Mouse (Mus musculus): ENCODE data around the gene Sfswap.
A peak's percentile ranks its signal among the peaks of the same experiment; 100 is the strongest.

Gene Sfswap

DNA sequence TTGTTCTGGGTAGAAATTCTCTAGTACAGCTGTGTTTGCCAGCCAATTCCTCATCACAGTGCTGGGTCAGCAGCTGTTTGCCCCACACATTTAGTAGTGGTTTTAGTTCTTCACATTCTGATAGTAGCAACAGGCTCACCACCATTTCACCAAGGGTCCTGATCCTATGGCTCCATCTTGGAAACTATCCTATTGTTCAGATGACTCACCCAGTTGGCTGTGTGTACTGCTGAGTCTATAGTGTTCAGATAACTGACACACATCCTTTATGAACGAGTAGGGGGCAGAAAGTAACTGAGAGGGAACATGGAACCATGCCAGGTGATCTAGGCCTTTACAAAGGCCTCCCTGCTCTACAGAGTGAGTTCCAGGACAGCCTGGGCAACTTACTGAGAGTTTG, 28.6 kb downstream of the Sfswap start:
- no peak for DNase-seq (ENCODE audit: low spot score in 2 of 2)

DNA sequence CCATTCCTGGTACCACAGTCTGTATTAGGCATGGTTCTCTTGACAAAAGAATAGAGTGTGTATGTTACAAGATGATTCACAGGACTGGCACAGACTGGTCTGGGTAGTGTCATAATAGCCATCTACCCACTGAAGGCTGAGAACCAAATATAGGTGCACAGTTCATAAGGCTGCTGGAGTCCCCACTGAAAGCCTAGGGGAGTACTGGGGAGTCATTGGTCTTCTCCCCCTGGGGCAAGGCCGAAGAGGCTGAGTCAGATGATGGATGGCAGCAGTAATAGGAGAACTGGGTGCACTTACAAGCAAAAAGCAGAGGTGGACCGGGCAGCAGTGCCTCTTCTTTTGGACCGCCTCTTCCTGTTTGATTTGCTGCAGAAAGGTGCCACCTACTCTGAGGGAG, 32.7 kb downstream of the Sfswap start:
- DNase-seq (ENCODE audit: low spot score in 2 of 2): no peak

DNA sequence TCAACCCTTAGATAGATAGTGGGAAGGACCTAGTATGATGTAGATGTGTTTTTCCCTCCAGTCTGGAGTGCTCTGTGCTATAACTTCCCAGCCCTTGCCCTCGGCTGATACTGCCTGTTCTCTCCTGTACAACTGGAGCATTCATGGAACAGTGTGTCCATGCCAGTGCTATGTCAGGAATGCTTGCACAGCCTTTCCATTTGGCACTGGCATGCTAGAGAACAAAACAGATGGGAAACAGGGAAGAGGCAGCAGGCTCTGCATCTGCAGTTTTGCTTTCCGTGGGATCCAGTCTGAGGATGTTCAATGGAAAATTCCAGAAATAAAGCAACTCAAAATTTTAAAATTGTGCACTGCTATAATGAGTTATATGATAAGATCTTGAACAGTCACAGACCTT, 33.5 kb downstream of the Sfswap start:
- no peak for DNase-seq (ENCODE audit: low spot score in 2 of 2)

DNA sequence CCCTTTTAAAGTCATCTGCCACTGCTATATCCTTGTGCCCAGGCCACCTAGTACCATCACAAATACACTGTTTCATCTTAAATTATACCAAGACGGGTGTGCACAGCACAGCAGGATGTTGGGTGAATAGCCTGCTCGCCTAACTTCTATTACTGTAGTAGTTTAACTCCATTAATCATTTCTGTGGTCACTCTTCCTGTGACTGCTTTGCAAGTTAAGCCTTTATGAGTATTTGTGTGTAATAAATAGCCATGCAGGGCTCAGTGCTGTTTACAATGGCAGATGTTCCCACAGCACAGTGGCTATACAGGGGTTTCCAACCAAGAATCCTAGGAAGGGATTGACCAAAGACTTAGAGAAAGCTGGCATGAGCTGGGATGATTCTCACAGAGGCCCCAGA, 34.0 kb downstream of the Sfswap start:
- DNase-seq (ENCODE audit: low spot score in 2 of 2): no peak

DNA sequence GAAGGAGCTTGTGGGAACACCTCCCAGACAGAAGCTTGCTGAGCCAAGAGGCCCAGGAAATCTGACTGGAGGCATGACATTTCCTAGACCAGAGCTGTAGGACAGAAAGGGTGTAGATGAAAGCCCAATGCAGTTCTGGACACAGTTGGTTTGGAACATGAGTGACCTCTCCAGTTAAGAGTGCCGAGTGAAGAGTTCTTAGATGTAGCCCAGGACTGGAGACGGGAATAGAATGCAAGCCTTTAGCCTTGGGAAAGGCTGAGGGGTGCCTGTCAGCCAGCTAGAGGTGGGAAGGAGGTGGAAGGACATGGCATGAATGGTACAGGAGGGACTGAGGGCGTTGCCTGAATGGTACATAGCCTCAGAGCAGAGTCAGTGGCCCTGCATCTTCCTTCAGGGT, 34.4 kb downstream of the Sfswap start:
- no peak for DNase-seq (ENCODE audit: low spot score in 2 of 2)

DNA sequence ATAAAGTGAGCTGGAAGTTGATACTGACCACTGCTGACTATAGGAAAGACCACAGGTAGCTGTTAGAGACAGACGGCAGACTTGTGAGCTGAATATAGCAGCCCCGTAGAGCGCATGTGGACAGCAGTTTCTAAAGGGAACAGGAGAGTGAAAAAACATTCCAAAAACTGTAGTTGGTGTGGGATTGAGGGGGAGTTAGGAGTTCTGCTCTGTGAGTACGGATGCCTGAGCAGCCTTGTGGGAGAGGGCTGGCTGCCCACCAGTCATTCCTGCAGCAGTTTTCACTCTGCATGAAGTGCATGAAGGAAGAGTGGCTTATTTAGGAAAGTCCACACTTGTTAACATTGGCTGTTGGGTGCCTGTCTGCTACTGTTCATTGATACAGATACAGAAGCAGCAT, 37.8 kb downstream of the Sfswap start:
- no peak for DNase-seq (ENCODE audit: low spot score in 2 of 2)

DNA sequence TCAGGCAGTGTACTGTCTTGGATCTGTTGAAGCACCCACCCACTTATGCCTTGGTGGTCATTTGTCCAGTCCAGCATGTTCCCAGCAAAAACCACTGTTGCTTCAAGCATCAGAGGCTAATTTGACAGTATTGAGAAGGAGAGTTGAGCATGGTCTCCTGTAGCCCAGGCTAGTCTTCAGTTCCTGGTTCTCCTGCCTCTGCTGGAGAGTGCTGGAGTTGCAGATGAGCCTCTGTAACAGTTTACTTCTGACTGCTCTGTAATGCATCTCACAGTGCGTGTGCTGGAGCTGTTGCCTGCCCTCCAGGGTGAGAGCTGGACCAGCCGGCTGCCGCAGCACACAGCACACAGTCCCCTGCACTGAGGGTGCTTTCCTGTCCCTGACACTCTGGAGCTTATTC, 41.2 kb downstream of the Sfswap start:
- no peak for DNase-seq (ENCODE audit: low spot score in 2 of 2)

DNA sequence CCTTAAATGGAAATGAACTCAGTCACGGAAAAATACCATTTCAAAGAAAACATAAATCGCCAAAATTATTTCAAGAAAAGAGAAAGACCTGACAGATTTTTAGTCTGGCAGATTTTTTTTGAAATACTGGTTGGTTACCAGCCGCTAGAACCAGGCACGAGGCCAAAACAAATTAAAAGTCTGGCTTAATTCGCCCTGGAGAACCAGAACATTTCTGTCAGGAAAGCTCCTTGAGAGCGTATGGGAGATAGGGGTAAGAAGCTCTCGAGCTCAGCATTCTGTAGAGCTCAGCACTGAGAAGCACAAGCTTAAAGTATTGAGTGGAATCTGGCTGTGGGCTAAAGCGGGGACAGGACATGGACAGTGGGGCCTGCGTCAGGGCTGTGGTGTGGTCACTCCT, 44.8 kb downstream of the Sfswap start:
- DNase-seq (ENCODE audit: low spot score in 2 of 2): no peak

DNA sequence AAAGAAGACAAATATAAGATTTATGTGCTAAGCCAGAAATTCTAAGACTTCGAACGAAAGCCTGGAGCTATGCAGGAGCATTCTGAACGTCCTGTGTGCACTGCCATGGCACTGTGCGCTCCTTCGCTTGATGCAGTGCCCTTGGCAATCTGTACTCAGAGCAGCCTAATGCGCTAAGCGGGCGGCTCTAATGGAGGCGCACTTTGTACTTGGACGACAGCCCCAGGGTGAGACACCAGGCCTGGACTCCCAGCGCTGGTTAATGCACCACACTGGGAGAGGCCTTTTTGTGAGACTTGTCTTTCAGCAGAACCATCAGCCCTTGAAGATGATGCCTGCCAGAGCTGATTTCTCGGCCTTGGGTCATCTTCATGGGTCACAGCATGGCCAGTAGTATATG, 48.7 kb downstream of the Sfswap start:
- no peak for DNase-seq (ENCODE audit: low spot score in 2 of 2)

DNA sequence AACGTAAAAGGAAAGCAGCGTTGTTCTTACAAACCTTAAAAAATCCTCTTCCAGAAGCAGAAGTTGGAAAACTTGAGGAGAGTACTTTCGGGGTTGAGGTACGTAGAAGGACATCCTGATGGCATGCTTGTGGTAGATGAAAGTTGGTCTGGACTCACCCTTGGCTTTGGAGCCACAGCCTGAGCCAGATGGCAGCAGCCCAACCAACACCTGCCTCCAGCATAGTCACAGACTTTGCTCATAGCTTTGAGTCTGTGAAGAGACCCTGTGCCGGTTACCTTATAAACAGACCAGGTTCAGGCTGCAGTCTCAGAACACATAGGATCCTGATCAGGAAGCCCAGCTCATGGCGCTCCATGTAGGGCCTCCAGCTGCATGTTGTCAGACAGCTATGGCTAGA, 49.8 kb downstream of the Sfswap start:
- DNase-seq (ENCODE audit: low spot score in 2 of 2): no peak

DNA sequence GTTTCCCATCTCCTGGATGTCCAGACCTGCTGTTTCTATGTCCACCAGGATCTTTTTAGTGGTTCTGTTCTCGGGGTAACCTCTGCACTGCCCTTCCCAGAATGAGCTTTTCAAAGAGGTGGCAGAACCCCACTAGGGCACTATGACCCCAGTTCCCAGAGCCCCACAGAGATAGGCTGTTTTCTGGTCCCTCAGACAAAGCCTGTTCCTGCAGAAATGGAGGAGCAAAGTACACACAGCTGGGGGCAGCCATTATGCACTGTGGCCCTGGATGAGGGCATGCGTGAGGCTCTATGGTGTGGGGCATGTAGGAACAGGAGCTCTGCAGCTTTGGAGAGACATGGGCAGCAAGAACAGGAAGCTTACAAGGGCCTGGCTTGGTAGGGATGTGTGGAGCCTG, 51.0 kb downstream of the Sfswap start:
- no peak for DNase-seq (ENCODE audit: low spot score in 2 of 2)

DNA sequence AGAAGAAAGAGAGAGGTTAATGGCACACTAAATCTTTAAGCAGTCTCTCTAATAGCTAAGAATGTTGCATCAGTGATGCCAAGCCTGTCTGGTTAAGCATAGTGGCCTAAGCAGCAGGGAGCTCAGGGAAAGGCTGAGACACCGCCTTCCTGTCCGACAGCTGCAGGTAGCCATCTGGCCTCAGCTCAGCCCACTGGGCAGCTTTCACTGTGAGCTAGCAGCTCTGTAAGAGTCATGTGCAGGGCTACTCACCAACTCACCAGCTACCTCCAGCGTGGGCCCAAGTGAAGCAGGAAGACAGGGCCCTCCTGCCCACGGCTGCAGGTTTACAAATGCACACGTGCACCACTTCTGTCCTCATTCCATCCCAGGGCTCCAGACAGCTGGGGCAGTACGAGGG, 52.6 kb downstream of the Sfswap start:
- DNase-seq (ENCODE audit: low spot score in 2 of 2): no peak

DNA sequence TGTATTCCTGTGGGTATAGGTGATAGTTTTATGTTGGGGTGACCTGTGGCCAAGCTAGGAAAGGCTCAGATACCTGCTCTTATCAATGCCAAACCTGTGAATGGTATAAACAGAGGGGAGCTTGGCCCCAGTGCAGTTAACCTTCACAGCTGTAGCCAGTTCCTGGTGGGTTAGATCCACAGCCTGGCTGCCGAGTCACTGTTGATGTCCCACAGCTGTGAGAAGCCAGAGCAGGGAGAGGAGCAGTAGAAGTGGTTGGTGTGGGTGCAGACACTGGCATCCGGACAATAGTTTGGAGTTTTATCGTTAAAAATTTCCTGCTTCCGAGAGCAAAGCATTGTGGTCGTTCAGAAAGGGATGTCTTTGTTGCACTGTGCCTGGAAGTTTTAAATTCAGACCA, 57.6 kb downstream of the Sfswap start:
- DNase-seq (ENCODE audit: low spot score in 2 of 2): no peak

DNA sequence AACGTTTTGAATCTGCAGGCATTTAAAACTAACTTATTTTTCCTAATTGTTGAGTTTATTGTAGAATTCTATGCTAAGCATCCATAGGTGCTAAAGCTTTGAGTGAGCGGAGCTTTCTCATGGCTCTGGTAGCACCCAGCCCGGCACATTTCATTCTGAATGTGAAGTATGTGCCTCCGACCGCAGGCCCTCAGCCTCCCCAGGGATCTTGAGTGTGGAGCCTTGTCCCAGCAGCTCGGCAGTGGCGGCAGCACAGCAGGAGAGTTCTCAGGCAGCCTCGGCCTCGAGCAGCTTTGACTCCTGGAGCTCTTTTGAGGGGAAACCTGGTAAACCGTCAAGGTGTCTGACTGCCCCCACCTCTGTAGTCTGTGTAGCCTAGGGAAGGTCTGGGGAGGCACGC, 58.3 kb downstream of the Sfswap start:
- no peak for DNase-seq (ENCODE audit: low spot score in 2 of 2)

DNA sequence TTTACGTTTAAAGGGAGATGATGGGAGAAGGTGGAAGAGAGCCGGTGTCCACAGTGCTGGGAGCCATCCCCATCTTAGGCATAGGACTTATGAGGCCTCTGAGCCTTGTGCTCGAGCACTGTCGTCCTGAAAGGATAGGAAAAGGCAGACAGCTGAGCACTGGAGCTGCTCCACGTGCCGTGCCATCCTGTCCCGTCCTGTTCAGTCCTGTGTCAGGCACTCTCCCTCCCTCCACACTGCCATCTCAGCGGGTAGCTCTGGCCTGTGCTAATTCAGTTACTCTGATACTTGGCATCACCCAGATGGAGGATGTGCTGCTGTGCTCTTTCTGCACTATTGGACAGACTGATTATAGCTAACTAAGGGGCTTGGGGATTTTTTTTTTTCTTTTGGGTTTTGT, 61.3 kb downstream of the Sfswap start:
- DNase-seq (ENCODE audit: low spot score in 2 of 2): no peak

DNA sequence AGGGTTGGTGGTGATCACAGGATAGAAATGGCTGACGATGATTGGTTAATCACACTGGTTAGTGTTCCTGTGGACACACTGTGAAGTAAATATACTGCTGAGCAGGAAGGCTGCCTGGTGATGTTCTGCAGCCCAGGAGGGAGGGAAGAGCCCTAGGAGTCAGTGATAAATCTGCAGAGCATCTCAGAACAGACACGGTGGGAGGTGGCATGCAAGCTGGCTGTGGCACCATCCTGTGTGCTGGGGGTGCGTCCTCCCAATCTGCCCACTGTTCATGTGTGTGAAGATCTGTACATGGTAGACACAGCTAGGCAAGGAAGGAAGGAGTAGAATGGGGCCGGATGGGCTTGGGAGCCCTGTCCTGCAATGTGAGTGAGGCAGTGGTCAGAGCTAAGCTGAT, 67.6 kb downstream of the Sfswap start:
- DNase-seq (ENCODE audit: low spot score in 2 of 2): no peak

DNA sequence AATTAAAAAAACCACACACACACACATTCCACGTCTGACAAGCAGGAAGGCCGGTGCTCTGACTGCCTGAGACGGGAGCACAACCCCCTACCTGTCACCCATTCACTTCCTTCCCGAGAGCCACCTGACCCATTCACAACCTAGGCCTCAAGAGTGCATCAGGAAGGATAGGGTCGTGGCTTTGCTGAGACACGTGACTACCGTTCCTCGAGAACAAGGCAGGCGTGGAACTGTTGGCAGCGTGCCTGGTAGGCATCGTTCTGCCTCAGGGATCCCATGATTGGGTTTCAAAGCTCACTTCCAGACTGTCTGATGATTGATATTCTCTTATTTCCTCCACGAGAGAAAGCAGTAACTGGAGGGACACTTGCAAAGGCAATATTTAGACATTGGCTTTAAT, 77.2 kb downstream of the Sfswap start:
- DNase-seq (ENCODE audit: low spot score in 2 of 2): no peak

DNA sequence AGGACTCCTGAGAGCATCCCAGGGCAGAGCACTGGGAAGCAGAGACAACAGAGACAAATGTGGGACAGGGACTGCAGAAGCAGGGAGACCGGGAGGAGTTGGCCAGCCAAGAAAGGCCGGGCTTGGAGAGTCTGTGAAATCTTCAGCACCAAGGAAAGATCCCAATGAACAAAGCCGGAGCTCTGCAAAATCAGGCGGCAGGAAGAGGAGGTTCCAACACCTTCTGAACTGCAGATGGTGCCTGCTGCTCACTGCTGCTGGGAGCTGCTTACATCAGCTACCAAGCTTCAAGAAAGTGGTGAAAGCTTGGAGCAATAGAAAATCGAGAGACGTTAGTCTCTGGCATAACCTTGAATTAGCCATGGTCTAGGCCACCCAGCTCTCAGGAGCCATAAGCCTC, 79.0 kb downstream of the Sfswap start:
- DNase-seq (ENCODE audit: low spot score in 2 of 2): no peak

DNA sequence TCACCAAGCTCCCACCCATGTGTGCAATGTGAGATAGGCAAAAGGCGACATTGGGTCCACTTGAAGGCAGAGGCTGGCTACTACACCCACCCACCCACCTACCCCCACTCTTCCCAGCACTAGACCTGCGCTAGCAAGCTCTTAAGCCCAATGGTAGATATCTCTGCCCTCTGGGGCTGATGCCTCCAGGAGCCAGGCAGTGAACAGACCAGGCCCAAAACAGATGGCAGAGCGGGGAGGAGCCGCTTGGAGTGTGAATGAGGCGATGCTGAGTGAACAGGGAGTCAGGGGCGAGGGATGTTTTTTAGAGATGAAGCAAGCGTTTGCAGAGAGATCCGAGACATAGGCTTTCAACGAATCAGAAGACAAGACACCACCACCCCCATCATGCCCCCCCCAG, 79.6 kb downstream of the Sfswap start:
- DNase-seq (ENCODE audit: low spot score in 2 of 2): no peak

DNA sequence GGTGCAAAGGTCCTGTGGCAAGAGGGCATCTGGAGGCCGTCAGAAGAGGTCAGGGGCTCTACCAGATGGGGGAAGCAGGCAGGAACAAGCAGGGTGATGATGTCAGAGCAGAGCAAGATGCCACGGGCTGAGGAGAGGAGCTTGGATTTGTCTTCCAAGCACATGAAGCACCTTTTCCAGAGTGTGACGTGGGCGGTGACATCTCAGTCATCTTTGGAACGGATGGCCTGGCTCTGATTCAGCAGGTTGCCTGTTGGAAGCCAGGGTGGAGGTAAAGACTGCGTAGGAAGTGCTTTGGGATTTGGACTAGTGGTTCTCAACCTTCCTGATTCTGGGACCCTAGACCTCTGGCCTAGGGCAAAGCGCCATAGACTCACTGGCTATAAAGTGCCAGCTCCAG, 80.0 kb downstream of the Sfswap start:
- DNase-seq (ENCODE audit: low spot score in 2 of 2): no peak

DNA sequence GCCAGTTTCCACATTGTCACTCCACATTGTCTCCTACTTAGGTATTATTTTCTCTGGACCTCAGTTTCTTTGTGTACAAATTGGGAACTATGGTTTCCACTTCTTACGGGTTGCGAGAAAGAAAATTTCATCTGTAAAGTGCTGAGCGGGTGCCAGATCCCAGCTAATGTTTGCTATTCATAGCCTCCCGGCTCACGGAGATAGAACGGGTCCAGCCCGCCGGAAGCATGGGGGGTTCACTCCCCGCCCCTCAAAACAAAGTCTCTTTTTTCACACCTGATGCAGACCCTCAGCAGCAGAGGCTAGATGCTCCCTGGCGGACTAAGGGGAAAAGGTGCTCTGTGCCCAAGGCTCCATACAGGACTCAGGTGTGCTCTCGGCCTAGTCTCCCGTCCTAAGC, 82.3 kb downstream of the Sfswap start:
- no peak for DNase-seq (ENCODE audit: low spot score in 2 of 2)

DNA sequence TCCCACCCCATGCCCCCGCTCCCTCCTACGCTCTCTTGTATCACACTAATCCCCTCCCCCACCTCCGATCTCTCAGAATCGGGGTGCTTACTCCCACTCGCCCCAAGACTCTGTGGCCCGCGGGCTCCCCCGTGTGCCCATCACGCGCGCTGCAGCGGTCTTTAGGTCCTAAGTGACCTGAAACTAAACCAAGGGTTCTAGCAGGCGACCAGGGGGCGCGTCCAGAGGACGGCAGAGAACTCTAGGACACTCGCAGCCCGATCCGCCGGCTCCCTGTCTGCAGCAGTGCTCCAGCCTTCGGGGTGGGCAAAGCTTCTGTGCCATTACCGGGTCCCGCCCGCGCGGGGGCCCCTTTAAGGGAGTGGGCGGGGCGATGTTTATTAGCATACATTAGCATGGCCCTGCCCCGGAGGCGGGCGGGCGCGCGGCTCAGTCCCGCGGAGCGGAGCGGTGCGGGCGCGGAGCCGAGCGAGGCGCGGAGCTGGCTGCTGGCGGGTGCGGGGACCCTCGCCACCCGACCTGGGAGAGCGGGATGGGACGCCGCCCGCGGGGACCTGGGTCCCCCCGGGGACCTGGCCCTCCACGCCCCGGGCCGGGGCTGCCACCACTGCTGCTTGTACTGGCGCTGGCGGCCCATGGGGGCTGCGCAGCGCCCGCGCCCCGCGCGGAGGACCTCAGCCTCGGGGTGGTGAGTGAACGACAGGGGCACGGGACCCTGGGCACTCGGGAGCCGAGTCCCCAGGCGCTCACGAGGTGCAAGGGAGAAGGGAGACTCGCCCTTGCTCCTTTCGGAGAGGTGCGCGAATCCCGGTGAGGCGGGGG, 83.0 kb downstream of the Sfswap start, which contains the start of gene Mmp17:
Gene Mmp17 (plus strand): TSS at position 409 of the 822 bp plus-strand sequence.
- DNase-seq (ENCODE audit: low spot score in 2 of 2): peak; percentile 82 to 86

DNA sequence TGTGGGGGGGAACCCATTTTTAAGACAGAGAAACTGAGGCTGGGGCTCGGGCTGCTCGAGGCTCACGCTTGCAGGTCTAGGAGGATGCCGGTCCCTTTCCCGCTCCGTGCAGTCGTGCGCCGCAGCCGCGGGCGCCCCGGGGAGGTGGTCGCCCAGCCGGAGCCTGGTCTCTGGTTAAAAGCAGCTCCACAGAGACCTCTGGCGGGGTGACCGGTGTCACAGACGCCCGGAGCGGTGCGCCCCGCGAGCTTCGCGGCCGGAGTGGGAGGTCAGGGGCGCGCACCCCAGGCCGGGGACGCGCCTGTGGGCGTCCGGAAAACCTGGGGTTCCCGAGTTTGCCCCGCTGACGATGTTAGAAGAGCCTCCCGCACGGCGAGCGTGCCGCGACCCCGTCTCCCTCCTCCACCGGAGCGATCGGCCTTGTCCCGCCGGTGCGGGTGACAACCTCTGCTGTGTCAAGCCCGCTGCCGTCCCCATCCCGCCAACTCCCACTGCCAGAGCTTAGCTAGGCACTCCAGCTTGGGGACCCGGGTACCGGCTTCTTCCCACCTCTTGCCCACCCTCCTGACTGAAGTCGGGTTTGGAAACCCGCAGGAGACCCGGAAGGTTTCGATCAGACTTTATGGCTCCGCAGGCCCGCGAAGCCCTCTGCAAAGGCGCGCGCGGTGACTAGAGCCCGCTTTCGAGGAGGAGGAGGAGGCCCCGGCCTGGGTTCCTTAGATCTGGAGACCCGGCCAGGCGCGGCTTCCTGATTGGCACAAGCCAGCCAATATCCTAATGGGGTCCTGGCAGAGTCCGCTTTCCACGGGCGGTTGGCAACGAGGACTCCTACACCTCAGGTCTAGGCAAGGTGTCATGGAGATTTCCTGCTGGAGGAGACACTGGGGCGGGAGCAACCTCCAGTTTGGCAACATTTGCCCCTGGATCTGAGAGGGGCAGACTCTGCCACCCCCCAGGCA, 83.8 kb downstream of the Sfswap start:
- peak; percentile 39 to 43 for DNase-seq (ENCODE audit: low spot score in 2 of 2)

Data from spleen, postnatal 10 days (tissue).